Mouse (Mus musculus): ENCODE measurements at regions not wholly inside any gene's neighbourhood (a gene's known extent, or its start where the extent isn't known, plus 50 kb on each side); places are given as distances from the start of the nearest gene placed in this dataset.

DNA sequence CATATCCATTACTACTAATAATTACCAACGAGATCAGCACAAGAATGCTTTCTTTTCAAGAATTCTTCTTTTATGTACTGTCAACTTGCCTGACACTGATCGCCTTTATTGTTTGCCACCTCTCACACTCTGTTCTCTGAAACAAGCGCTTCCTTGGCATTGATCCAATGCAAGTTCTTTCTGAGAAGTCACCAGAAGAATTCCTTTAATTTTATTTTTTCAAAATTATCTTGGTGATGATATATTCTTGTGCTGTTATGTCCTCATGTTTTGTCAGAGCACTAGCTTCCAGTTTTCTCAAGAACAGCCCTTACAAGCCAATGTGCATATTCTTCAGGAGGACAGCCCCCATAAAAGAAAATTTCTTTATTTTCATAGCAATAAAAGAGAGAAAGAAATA is 654.9 kb upstream of the Alcam start:
- DNase-seq, result peak; percentile 55
- WGBS, result 40% methylated on average over 3 of the region's 3 CpGs
- Histone ChIP-seq H3K9ac (no peak overlapping the region), H3K9me3 (ENCODE audit: low read depth, low read length) (no peaks in the 10 kb centered on the region), H3K4me3 (ENCODE audit: low read depth, low read length) (no peak overlapping the region), H3K4me2 (no peak overlapping the region), H3K36me3 (ENCODE audit: insufficient read depth) (no peaks in the 10 kb centered on the region), H3K4me1 (ENCODE audit: insufficient read depth) (no peaks in the 10 kb centered on the region), H3K27ac (ENCODE audit: low read depth) (no peak overlapping the region), H3K27me3 (ENCODE audit: insufficient read depth, low read length) (no peaks in the 10 kb centered on the region)
- ATAC-seq (ENCODE audit: insufficient read depth), result no peak
- no peak for TF ChIP-seq CTCF (IDR thresholded peaks at IDR 0.05; ENCODE audit: low read depth)

DNA sequence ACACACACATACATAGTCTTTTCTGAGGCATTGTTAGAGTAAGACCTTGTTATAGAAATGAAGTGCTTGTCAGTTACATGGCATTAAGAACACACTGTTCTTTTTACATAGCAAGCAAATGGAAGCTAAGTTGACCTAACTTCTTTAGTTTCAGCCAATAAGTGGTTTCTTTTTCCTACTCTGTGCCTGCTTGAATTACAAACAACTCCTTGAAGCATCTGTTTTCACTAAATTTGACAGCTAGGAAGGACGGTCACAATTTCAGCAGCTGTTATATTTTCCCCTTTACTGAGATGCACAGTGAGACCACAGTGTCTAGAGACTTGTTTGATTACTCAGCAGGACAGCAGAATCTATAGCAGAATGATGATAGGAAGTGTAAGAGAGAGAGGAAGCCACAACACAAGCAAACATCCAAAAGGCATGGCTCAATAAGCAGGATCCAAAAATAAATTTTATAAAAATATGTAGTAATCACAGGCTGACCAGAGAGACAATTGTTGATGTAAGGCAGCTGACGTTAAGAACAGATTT is 641.6 kb upstream of the Alcam start:
- no peaks in the 10 kb centered on the region for H3K9me3 ChIP-seq (ENCODE audit: low read depth, low read length)
- peak; percentile 9 for DNase-seq
- no peak overlapping the region for H3K9ac ChIP-seq
- no peak for ATAC-seq (ENCODE audit: insufficient read depth)
- no peak overlapping the region for H3K4me2 ChIP-seq
- H3K27me3 ChIP-seq (ENCODE audit: insufficient read depth, low read length), result no peaks in the 10 kb centered on the region
- no peak for TF ChIP-seq CTCF (IDR thresholded peaks at IDR 0.05; ENCODE audit: low read depth)
- no peak overlapping the region for H3K27ac ChIP-seq (ENCODE audit: low read depth)
- no peak overlapping the region for H3K4me3 ChIP-seq (ENCODE audit: low read depth, low read length)
- no peaks in the 10 kb centered on the region for H3K4me1 ChIP-seq (ENCODE audit: insufficient read depth)
- 32% methylated on average over 2 of the region's 2 CpGs for WGBS
- no peaks in the 10 kb centered on the region for H3K36me3 ChIP-seq (ENCODE audit: insufficient read depth)

DNA sequence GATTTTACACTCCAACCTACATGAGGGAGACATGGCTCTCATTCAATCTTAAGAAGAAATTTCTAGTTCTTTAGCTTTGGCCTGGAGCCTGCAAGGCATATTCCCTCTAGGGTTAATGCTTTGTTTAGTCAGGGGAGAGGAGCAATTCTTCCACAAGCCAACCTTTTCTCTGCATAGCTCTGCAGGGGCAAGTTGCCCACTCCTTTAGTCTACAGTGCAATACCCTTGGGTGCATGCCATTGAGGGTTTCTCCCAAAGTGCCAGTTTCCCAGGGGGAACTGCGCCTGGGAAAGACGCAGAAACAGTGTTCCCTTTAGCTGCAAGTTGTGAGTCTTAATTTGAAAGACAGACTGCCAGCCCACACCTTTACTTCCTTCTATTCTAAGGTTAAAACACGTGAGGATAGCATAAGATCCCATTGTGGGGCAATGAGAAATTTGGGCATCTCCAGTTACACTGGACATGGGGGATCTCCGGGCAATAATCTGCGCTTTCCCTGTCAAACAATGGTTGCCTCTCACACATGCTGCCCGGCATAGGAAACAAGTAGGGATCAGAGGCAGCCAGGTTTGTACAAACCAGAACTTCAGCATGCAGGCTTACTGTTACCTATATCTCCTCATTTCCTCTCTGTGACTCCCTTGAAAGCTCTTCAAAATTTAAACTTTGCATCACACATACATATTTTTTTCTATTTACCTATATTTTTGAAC is 620.1 kb upstream of the Alcam start:
- Histone ChIP-seq H3K9ac (no peak overlapping the region), H3K4me1 (ENCODE audit: insufficient read depth) (no peaks in the 10 kb centered on the region), H3K27me3 (ENCODE audit: insufficient read depth, low read length) (no peaks in the 10 kb centered on the region), H3K9me3 (ENCODE audit: low read depth, low read length) (no peaks in the 10 kb centered on the region), H3K4me3 (ENCODE audit: low read depth, low read length) (no peak overlapping the region), H3K4me2 (no peak overlapping the region), H3K27ac (ENCODE audit: low read depth) (no peak overlapping the region), H3K36me3 (ENCODE audit: insufficient read depth) (no peaks in the 10 kb centered on the region)
- DNase-seq (no peak), ATAC-seq (ENCODE audit: insufficient read depth) (no peak)
- WGBS, result 66% methylated on average over 6 of the region's 6 CpGs
- TF ChIP-seq CTCF (IDR thresholded peaks at IDR 0.05; ENCODE audit: low read depth), result no peak

DNA sequence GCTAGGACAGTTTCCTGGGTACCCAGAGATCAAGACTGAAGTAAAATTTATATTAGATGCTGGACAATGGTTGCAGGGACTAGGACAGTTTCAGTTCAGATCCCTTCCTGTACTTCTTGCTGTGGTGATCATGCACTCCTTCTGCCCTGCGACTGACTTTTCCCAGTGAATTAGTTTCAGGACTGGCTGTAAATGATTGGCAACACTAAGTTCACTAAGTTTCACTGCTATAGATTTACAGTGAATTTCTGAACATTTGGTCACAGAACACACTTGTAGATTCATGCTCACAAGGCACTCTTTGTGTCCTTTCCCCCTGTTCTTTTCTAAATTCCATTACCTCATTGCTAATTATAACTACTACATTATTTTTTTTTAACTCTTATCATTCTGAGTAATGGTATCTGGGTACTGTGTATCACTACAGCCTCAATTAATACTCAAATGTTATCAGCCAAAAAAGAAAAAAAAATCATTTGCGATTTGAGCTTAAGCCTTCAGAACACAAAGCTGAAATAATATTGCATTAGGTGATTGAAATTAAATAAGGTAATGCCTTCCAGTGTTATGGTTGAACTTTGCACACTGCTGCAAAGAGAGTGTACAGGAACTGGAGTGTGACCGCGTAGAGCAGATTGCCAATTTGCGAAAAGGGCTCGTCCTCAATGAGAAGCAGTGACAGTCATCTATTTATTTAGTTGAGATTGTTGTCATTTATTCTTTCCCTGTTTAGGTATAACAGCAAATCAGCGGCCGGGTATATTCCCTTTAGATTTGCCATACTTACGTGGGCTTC is 618.2 kb upstream of the Alcam start:
- no peak overlapping the region for H3K27ac ChIP-seq (ENCODE audit: low read depth)
- ATAC-seq (ENCODE audit: insufficient read depth), result no peak

DNA sequence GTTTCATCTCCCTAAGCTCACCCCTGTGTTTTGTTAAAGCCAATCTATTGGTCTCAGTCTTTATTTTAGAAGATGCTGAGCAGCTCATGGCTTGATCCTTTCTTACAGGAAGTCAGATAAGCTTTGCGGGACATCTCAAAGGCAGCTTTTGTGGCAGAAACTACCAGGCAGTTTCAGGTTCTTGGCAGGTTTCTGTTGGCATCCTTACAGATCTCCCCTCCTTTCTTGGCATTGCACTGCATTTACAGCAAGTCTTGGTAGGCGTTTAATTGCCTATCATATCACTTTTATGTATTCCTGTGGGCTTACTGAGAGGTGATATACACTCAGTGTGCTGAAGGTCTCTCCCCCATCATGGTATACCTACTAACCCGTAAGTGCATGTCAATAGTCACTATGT is 610.3 kb upstream of the Alcam start:
- Histone ChIP-seq H3K27ac (ENCODE audit: low read depth) (no peak overlapping the region), H3K36me3 (ENCODE audit: insufficient read depth) (no peaks in the 10 kb centered on the region), H3K4me2 (no peak overlapping the region), H3K9me3 (ENCODE audit: low read depth, low read length) (no peaks in the 10 kb centered on the region), H3K27me3 (ENCODE audit: insufficient read depth, low read length) (no peaks in the 10 kb centered on the region), H3K4me3 (ENCODE audit: low read depth, low read length) (no peak overlapping the region), H3K9ac (no peak overlapping the region), H3K4me1 (ENCODE audit: insufficient read depth) (no peaks in the 10 kb centered on the region)
- WGBS, result 73% methylated on average over 3 of the region's 3 CpGs
- DNase-seq (no peak), ATAC-seq (ENCODE audit: insufficient read depth) (no peak)
- TF ChIP-seq CTCF (IDR thresholded peaks at IDR 0.05; ENCODE audit: low read depth), result no peak

More for the DNA sequence above, 618.2 kb upstream of the Alcam start:
- 87% methylated on average over 9 of the region's 9 CpGs for WGBS
- Histone ChIP-seq H3K9ac (no peak overlapping the region), H3K9me3 (ENCODE audit: low read depth, low read length) (no peaks in the 10 kb centered on the region), H3K4me1 (ENCODE audit: insufficient read depth) (no peaks in the 10 kb centered on the region), H3K27me3 (ENCODE audit: insufficient read depth, low read length) (no peaks in the 10 kb centered on the region), H3K4me3 (ENCODE audit: low read depth, low read length) (no peak overlapping the region), H3K4me2 (no peak overlapping the region), H3K36me3 (ENCODE audit: insufficient read depth) (no peaks in the 10 kb centered on the region)
- no peak for TF ChIP-seq CTCF (IDR thresholded peaks at IDR 0.05; ENCODE audit: low read depth)
- DNase-seq, result no peak

DNA sequence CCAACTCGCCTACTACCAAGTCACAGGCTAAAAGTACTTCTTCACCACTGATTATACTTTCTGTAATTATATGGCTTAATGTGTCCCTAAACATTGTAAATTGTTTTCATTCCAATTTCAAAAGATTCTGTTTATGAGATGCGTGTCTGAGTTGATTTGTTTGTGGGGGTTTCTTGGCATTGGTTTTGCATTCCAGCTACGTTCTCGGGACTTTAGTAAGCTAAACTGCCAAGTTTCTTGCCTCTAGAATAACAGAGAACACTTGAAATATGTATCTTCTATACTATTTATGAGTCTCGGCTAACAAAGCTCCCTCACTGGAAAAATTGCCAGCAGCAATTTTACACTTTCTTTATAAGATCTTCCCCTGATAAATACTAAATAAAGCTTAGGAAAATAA is 609.2 kb upstream of the Alcam start:
- Histone ChIP-seq H3K4me3 (ENCODE audit: low read depth, low read length) (no peak overlapping the region), H3K9me3 (ENCODE audit: low read depth, low read length) (no peaks in the 10 kb centered on the region), H3K36me3 (ENCODE audit: insufficient read depth) (no peaks in the 10 kb centered on the region), H3K27ac (ENCODE audit: low read depth) (no peak overlapping the region), H3K4me1 (ENCODE audit: insufficient read depth) (no peaks in the 10 kb centered on the region), H3K4me2 (no peak overlapping the region), H3K27me3 (ENCODE audit: insufficient read depth, low read length) (no peaks in the 10 kb centered on the region), H3K9ac (no peak overlapping the region)
- WGBS, result 36% methylated on average over 5 of the region's 5 CpGs
- ATAC-seq (ENCODE audit: insufficient read depth) (no peak), DNase-seq (peak; percentile 67)
- no peak for TF ChIP-seq CTCF (IDR thresholded peaks at IDR 0.05; ENCODE audit: low read depth)

DNA sequence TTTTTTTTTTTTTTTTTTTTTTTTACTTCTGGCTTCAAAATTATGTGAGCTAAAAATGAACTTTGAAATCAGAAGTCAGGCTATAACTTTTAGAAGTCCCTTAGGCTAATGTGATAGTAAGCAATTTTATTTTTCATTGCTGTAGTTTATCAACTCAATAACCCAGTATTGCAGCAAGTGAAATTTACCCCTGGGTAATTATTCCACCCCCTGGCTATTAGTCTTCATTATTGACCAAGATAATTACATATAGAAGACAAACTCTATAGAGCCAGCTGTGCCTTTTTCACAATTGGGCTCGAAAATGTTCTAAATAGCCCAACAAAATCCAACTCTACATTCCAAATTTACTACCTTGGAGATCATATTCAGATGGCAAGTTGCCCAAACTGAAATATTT is 572.2 kb upstream of the Alcam start:
- no peaks in the 10 kb centered on the region for H3K9me3 ChIP-seq (ENCODE audit: low read depth, low read length)
- no peak for ATAC-seq (ENCODE audit: insufficient read depth)
- no peak for DNase-seq
- no peak overlapping the region for H3K27ac ChIP-seq (ENCODE audit: low read depth)
- no peaks in the 10 kb centered on the region for H3K27me3 ChIP-seq (ENCODE audit: insufficient read depth, low read length)
- H3K4me2 ChIP-seq, result no peak overlapping the region
- 59% methylated on average over 1 of the region's 1 CpGs for WGBS
- H3K4me1 ChIP-seq (ENCODE audit: insufficient read depth), result no peaks in the 10 kb centered on the region
- no peak overlapping the region for H3K4me3 ChIP-seq (ENCODE audit: low read depth, low read length)
- no peaks in the 10 kb centered on the region for H3K36me3 ChIP-seq (ENCODE audit: insufficient read depth)
- no peak for TF ChIP-seq CTCF (IDR thresholded peaks at IDR 0.05; ENCODE audit: low read depth)
- H3K9ac ChIP-seq, result no peak overlapping the region
